Mouse (Mus musculus): Measurements from ENCODE around the gene Larp6. TPM values are rescaled to one million over a fixed set of nuclear protein-coding genes. Genes with fewer than 3 reads are reported as not detected.
A peak's percentile ranks its signal among the peaks of the same experiment; 100 is the strongest.

Gene Larp6
- polyA plus RNA-seq, 1 experiment from 2014 or later: 1.5 TPM

GRCm38 (mm10) chr9:60692624-60693023, 20.2 kb upstream of the Larp6 start:
- H3K27me3 ChIP-seq (ENCODE audit: insufficient read depth, poor library complexity, severe bottlenecking): 0 out of 2 replicates have a peak, but pooled peaks cover 3% of the 10 kb centered on the region
- WGBS: 75% methylated on average over 4 of the region's 4 CpGs

GRCm38 (mm10) chr9:60693986-60694385, 18.8 kb upstream of the Larp6 start:
- DNase-seq (ENCODE audit: low spot score): peak; percentile 22
- Histone ChIP-seq H3K4me3 (no peak overlapping the region), H3K4me1 (replicated peaks) (no peaks in the 10 kb centered on the region), H3K27ac (no peak overlapping the region), H3K9me3 (no peaks in the 10 kb centered on the region), H3K27me3 (ENCODE audit: insufficient read depth, poor library complexity, severe bottlenecking) (0 out of 2 replicates have a peak, but pooled peaks cover 3% of the 10 kb centered on the region), H3K36me3 (no peaks in the 10 kb centered on the region)
- 61% methylated on average over 2 of the region's 2 CpGs for WGBS

More at GRCm38 (mm10) chr9:60692624-60693023, 20.2 kb upstream of the Larp6 start:
- no peaks in the 10 kb centered on the region for H3K36me3 ChIP-seq
- no peak overlapping the region for H3K4me3 ChIP-seq
- H3K9me3 ChIP-seq: no peaks in the 10 kb centered on the region
- no peak overlapping the region for H3K27ac ChIP-seq
- peaks cover 6% of the 10 kb centered on the region for H3K4me1 ChIP-seq (replicated peaks)
- no peak for DNase-seq (ENCODE audit: low spot score)

- no peaks in the 10 kb centered on the region for H3K36me3 ChIP-seq
Observed at GRCm38 (mm10) chr9:60696271-60696985, 16.4 kb upstream of the Larp6 start.

GRCm38 (mm10) chr9:60699581-60700231, 13.1 kb upstream of the Larp6 start:
- DNase-seq (ENCODE audit: low spot score): peak; percentile 40
- H3K4me1 ChIP-seq (replicated peaks): peaks cover 7% of the 10 kb centered on the region; the same call in 1 of the 2 replicates
- 68% methylated on average over 18 of the region's 18 CpGs for WGBS
- no peaks in the 10 kb centered on the region for H3K27me3 ChIP-seq (ENCODE audit: insufficient read depth, poor library complexity, severe bottlenecking)
- no peaks in the 10 kb centered on the region for H3K9me3 ChIP-seq
- no peak overlapping the region for H3K4me3 ChIP-seq
- H3K27ac ChIP-seq: 0 out of 2 replicates have a peak overlapping the region, but pooled peaks have one; percentile 56
- H3K36me3 ChIP-seq: no peaks in the 10 kb centered on the region

More at GRCm38 (mm10) chr9:60696271-60696985, 16.4 kb upstream of the Larp6 start:
- Histone ChIP-seq H3K4me1 (replicated peaks) (peaks cover 7% of the 10 kb centered on the region; the same call in 1 of the 2 replicates), H3K27ac (no peak overlapping the region), H3K27me3 (ENCODE audit: insufficient read depth, poor library complexity, severe bottlenecking) (0 out of 2 replicates have a peak, but pooled peaks cover 3% of the 10 kb centered on the region), H3K4me3 (no peak overlapping the region), H3K9me3 (no peaks in the 10 kb centered on the region)
- no peak for DNase-seq (ENCODE audit: low spot score)
- 71% methylated on average over 6 of the region's 6 CpGs for WGBS

- Histone ChIP-seq H3K36me3 (no peaks in the 10 kb centered on the region), H3K4me1 (replicated peaks) (peaks cover 4% of the 10 kb centered on the region), H3K27me3 (ENCODE audit: insufficient read depth, poor library complexity, severe bottlenecking) (peaks cover 7% of the 10 kb centered on the region), H3K27ac (no peak overlapping the region), H3K9me3 (no peaks in the 10 kb centered on the region), H3K4me3 (no peak overlapping the region)
- WGBS: 91% methylated on average over 2 of the region's 2 CpGs
- no peak for DNase-seq (ENCODE audit: low spot score)
Observed at GRCm38 (mm10) chr9:60707594-60707993, 5.2 kb upstream of the Larp6 start.

- no peaks in the 10 kb centered on the region for H3K36me3 ChIP-seq
- DNase-seq (ENCODE audit: low spot score): no peak
- H3K4me1 ChIP-seq (replicated peaks): peaks cover 14% of the 10 kb centered on the region
- H3K9me3 ChIP-seq: no peaks in the 10 kb centered on the region
- no peak overlapping the region for H3K27ac ChIP-seq
- 90% methylated on average over 5 of the region's 5 CpGs for WGBS
- peaks cover 15% of the 10 kb centered on the region for H3K27me3 ChIP-seq (ENCODE audit: insufficient read depth, poor library complexity, severe bottlenecking)
- no peak overlapping the region for H3K4me3 ChIP-seq
Observed at GRCm38 (mm10) chr9:60708606-60709005, 4.2 kb upstream of the Larp6 start.

GRCm38 (mm10) chr9:60709721-60710120, 3.1 kb upstream of the Larp6 start:
- H3K36me3 ChIP-seq: no peaks in the 10 kb centered on the region
- peaks cover 26% of the 10 kb centered on the region for H3K27me3 ChIP-seq (ENCODE audit: insufficient read depth, poor library complexity, severe bottlenecking)
- H3K4me1 ChIP-seq (replicated peaks): peaks cover 17% of the 10 kb centered on the region
- H3K9me3 ChIP-seq: no peaks in the 10 kb centered on the region
- H3K27ac ChIP-seq: no peak overlapping the region
- H3K4me3 ChIP-seq: no peak overlapping the region
- DNase-seq (ENCODE audit: low spot score): no peak
- 85% methylated on average over 6 of the region's 6 CpGs for WGBS

GRCm38 (mm10) chr9:60712011-60712410, 778 bp upstream of the Larp6 start:
- H3K36me3 ChIP-seq: no peaks in the 10 kb centered on the region
- no peak overlapping the region for H3K27ac ChIP-seq
- no peak for DNase-seq (ENCODE audit: low spot score)
- peaks cover 17% of the 10 kb centered on the region for H3K4me1 ChIP-seq (replicated peaks)
- no peaks in the 10 kb centered on the region for H3K9me3 ChIP-seq
- no peak overlapping the region for H3K4me3 ChIP-seq
- 79% methylated on average over 5 of the region's 5 CpGs for WGBS
- peaks cover 31% of the 10 kb centered on the region for H3K27me3 ChIP-seq (ENCODE audit: insufficient read depth, poor library complexity, severe bottlenecking)

GRCm38 (mm10) chr9:60713616-60714015, 827 bp downstream of the Larp6 start:
- Histone ChIP-seq H3K36me3 (no peaks in the 10 kb centered on the region), H3K9me3 (no peaks in the 10 kb centered on the region), H3K27me3 (ENCODE audit: insufficient read depth, poor library complexity, severe bottlenecking) (peaks cover 31% of the 10 kb centered on the region), H3K4me1 (replicated peaks) (peaks cover 17% of the 10 kb centered on the region), H3K27ac (peak overlapping the region; percentile 86; the same call in 1 of the 2 replicates), H3K4me3 (peak overlapping the region; percentile 80)
- DNase-seq (ENCODE audit: low spot score): no peak
- 54% methylated on average over 4 of the region's 4 CpGs for WGBS

GRCm38 (mm10) chr9:60714191-60714590, 1.4 kb downstream of the Larp6 start:
- peaks cover 17% of the 10 kb centered on the region for H3K4me1 ChIP-seq (replicated peaks)
- H3K27me3 ChIP-seq (ENCODE audit: insufficient read depth, poor library complexity, severe bottlenecking): peaks cover 31% of the 10 kb centered on the region

GRCm38 (mm10) chr9:60715271-60715670, 2.5 kb downstream of the Larp6 start:
- H3K4me3 ChIP-seq: no peak overlapping the region
- H3K27ac ChIP-seq: no peak overlapping the region
- no peaks in the 10 kb centered on the region for H3K36me3 ChIP-seq
- H3K4me1 ChIP-seq (replicated peaks): peaks cover 17% of the 10 kb centered on the region
- WGBS: 84% methylated on average over 4 of the region's 4 CpGs
- no peak for DNase-seq (ENCODE audit: low spot score)
- no peaks in the 10 kb centered on the region for H3K9me3 ChIP-seq
- peaks cover 31% of the 10 kb centered on the region for H3K27me3 ChIP-seq (ENCODE audit: insufficient read depth, poor library complexity, severe bottlenecking)

More at GRCm38 (mm10) chr9:60714191-60714590, 1.4 kb downstream of the Larp6 start:
- WGBS: 86% methylated on average over 6 of the region's 6 CpGs
- Histone ChIP-seq H3K4me3 (no peak overlapping the region), H3K9me3 (no peaks in the 10 kb centered on the region), H3K27ac (no peak overlapping the region), H3K36me3 (no peaks in the 10 kb centered on the region)
- no peak for DNase-seq (ENCODE audit: low spot score)

- WGBS: 65% methylated on average over 5 of the region's 5 CpGs
- no peak for DNase-seq (ENCODE audit: low spot score)
- H3K9me3 ChIP-seq: no peaks in the 10 kb centered on the region
- peaks cover 17% of the 10 kb centered on the region for H3K4me1 ChIP-seq (replicated peaks)
- no peaks in the 10 kb centered on the region for H3K36me3 ChIP-seq
- peaks cover 31% of the 10 kb centered on the region for H3K27me3 ChIP-seq (ENCODE audit: insufficient read depth, poor library complexity, severe bottlenecking)
- no peak overlapping the region for H3K4me3 ChIP-seq
- H3K27ac ChIP-seq: no peak overlapping the region
Observed at GRCm38 (mm10) chr9:60715828-60716227, 3.0 kb downstream of the Larp6 start.

GRCm38 (mm10) chr9:60718284-60718683, 5.5 kb downstream of the Larp6 start:
- Histone ChIP-seq H3K4me1 (replicated peaks) (peaks cover 7% of the 10 kb centered on the region), H3K27me3 (ENCODE audit: insufficient read depth, poor library complexity, severe bottlenecking) (peaks cover 19% of the 10 kb centered on the region), H3K9me3 (no peaks in the 10 kb centered on the region), H3K4me3 (no peak overlapping the region), H3K27ac (no peak overlapping the region), H3K36me3 (no peaks in the 10 kb centered on the region)
- DNase-seq (ENCODE audit: low spot score): peak; percentile 27
- WGBS: 67% methylated on average over 3 of the region's 3 CpGs
